Mouse (Mus musculus): ENCODE measurements around the gene Fam57a.

Gene Fam57a

GRCm38 (mm10) chr11:76179495-76180145, at the start of gene Fam57a, which contains the start of gene Vps53:
Gene Fam57a, plus strand, starts transcription at chr11:76179671.
Gene Vps53, minus strand, starts transcription at chr11:76179647.
- peak; percentile 91 for DNase-seq (ENCODE audit: low spot score)

DNA sequence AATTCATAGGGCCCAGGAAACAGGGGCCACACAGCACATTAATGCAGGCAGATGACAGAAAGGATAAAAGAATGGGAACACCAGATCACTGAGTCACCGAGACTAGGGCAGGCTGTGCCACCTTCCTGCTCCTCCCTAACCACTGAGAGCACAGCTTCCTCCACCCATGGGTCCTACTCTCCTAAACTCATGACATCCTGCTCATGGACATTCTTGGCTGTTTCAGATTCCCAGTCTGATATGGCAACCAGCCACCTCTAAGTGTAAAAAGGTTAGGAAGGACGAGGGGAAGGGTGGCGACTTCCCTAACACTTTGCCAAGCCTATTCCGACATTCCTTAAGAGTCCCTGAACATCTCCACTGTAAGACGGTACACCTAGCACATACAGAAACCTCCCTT, 48.6 kb upstream of the Fam57a start:
- DNase-seq (ENCODE audit: low spot score) = no peak

DNA sequence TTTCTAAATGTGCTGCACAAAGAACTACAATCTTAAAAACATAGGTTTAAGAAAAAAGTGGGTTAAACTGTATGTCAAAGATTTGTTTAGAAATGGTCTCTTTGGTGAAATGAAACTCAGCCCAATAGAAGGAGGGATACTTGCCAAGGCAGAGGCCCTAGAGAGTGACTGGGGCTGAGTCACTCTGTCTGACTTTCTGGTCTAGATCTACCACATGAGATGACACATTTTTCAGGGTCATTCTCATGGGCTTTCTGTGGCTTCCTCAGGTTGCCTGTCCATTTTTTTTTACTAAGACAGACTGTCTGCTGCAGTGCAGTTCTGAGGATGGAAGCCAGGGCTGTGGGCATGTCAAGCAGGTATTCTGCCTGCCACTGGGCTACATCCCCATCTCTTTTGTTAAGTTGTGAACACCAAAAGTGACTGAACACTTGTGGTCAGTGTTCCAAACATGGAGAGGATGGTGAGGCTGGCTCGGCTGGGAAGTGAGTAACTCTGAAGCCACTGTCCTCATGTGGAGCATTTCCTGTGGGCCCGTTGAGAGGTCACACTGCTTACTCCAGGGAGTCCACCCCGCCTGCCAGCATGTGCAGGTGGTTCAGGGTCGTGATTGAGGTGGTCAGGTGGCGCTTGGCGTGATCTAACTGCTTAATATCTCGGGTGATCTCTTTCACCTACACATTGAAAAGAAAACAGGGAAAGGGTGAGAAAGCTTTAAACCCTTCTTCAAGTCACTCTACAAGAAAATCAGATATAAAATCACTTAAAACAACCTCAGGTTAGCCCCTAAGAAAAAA, 43.6 kb upstream of the Fam57a start:
- no peak for DNase-seq (ENCODE audit: low spot score)

DNA sequence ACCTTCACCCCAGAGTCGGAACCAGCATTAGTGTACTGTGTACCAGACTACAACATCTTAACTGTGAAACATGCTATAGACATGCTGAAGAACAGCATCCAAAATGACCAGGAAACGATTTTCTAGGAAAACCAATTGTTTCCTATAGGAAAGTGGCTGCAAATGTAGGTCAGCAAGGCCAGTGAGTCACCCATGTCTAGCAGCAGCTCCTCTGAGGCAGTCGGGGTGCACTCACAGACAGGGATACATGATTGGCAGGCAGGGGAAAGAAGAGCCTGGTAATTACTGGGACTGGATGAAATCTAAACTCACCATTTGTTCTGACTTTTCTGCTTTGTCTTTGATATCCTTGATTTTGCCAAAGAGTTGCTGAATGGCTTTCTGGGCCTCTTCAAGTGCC, 41.5 kb upstream of the Fam57a start:
- no peak for DNase-seq (ENCODE audit: low spot score)

- no peak for DNase-seq (ENCODE audit: low spot score)
These were observed 35.1 kb upstream of the Fam57a start for GRCm38 (mm10) chr11:76144386-76144785.

DNA sequence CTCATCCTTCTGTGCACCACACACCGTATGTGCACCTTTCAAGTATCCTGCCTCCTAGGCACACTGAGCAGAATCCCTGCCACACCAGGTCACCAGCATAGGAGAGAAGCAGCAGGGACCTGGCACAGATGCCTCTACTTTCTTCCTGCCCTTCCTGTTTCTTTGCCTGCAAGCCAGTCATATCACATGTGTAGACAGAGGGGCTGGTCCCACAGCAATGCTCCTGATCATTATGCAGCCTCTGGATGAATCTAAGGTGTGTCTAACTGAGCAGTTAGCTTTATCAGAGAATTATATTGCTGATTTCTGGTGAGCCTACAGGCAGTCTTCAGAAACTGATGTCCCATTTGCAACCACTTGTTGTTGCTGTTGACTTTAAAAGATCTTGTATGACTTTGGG, 34.3 kb upstream of the Fam57a start:
- no peak for DNase-seq (ENCODE audit: low spot score)

DNA sequence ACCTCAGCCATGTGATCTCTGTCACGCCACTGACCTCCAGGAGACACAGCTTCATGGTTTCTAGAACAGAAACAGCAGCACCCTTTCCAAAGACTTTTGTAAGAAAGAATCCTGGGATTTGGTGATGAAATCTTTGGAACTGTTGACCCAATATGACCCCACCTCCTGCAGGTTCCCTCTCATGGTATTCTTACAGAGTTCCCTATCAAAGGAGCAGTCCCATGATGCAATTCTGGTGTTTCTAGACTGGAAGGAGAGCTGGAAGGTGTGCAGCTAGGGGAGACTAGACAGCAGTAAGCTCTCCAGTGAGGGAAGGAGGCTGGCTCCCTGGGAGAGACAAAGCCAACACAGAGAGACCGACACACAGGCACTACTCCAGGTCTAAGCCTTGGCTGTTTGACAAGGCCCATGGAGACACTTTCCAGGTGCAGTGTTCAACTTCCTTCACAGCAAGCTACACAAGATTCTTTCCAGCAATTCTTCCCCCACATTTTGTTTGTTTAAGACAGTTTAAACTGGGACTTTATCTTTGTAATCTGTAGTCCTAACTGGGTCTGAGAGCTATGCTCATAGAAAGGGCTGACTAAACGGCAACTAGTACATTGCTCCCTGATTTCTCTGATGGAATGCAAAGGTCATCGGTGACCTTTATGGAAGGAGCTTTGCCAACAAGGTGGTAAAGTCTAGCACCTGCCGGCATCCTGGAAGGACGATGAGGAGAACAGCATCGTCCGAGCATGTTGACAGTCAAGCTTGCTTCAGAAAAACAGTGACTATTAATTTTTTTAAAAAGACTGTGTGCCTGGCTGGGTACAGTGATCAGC, 33.1 kb upstream of the Fam57a start:
- no peak for DNase-seq (ENCODE audit: low spot score)

GRCm38 (mm10) chr11:76148055-76149008, 31.1 kb upstream of the Fam57a start:
- DNase-seq (ENCODE audit: low spot score) = no peak

GRCm38 (mm10) chr11:76150980-76151379, 28.5 kb upstream of the Fam57a start:
- DNase-seq (ENCODE audit: low spot score) = no peak

- DNase-seq (ENCODE audit: low spot score) = no peak
These were observed 26.1 kb upstream of the Fam57a start for GRCm38 (mm10) chr11:76153236-76153951.

DNA sequence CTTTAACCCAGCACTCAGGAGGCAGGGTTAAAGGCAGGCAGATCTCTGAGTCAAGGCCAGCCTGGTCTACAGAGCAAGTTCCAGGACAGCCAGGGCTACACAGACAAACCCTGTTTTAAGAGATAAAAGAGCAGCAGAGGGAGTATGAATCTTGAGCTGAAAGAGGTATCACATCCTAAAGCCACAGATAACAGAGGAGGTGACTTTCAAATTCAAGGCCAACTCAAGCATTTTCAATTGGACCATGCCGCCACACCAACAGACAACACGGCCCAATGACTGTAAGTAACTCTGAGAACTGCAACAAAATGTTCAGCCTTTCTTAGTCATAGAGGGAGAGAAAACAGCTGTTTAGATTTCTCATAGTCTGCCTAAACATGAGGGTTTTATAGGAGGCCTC, 25.3 kb upstream of the Fam57a start:
- DNase-seq (ENCODE audit: low spot score) = no peak

GRCm38 (mm10) chr11:76154861-76155260, 24.6 kb upstream of the Fam57a start:
- no peak for DNase-seq (ENCODE audit: low spot score)

- DNase-seq (ENCODE audit: low spot score) = no peak
These were observed 21.1 kb upstream of the Fam57a start for GRCm38 (mm10) chr11:76158375-76158774.

DNA sequence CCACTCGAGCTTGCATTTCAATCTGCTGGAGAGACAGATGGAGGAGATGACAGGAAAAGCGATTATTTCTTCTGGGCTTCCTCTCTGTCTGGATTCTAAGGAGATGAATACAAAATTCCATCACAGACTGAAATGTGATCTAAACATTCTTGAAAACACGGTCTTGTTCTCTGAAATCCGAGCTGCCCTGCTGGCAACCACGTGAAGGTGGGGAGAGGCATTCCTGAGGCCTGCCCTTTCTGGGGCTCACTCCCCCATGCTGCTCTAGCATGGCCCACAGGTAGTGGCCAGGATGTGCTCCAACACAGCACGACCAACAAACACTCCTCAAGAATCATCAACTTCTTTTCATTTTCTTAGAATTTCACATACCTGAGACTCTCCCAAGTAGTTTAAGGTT, 19.2 kb upstream of the Fam57a start:
- DNase-seq (ENCODE audit: low spot score) = no peak

DNA sequence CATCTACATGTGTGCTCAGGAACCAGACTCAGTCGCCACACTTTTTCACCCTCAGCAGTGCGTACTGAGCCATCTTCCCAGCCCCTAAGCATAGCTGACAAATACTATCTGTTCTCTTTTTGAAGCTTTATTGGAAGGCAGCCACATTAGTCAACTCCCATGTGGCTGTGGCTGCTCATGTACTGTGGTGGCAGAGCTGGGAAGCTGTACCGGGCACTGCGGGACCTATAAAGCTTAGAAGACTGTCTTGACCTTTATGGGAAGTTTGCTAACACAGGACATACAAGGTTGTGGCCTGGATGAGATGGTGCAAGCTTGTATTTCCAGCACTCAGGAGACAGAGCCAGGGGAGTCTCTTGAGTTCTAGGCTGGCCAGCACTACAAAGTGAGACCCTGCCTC, 12.8 kb upstream of the Fam57a start:
- peak; percentile 30 for DNase-seq (ENCODE audit: low spot score)

DNA sequence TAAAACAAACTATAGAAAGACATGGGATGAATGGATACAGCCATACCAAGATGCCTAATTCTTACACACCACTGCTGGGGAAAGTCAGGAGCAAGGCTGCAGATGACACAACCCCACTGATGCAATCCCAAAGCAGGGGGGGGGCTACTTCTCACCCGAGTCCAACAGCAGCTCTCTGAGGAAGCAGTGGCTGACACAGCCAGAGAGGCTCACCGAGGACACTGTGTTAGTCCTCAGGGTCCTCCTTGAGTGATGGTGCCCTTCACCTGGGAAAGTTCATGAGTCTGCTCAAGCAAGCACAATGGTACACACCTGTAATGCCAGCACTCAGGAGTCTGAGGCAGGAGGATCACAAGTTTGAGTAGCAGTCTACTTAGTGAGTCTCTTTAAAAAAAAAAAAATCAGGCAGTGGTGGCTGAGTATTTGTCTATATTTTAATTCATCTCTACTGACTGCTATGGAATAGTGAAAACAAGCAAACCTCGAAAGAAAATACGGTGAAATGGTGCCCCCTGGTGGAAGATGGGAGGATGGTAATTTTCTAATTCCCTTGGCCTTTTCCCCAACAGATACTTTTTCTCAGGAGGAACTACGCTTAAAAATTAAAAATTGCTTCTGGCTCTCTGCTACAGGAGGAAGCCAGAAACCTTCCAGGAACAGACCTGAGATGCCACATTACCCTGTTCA, 12.2 kb upstream of the Fam57a start:
- DNase-seq (ENCODE audit: low spot score) = peak; percentile 76

DNA sequence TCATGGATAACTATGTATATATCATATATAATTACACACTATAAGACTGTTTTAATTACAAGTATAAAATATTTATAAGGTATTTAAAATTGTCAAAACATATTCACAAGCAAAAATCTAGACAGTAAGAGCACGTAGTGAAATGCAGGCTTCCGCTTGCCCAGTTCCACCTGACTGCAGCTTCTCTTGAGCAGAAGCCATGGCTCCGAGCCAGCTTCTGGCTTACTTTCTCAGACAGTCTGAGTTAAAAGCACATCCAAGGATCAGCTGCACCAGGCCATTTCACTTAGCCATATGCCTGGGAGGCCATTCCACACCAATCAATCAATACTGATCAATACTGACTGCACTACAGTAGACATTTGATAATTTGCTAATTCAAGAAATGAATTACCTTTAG, 10.5 kb upstream of the Fam57a start:
- no peak for DNase-seq (ENCODE audit: low spot score)

DNA sequence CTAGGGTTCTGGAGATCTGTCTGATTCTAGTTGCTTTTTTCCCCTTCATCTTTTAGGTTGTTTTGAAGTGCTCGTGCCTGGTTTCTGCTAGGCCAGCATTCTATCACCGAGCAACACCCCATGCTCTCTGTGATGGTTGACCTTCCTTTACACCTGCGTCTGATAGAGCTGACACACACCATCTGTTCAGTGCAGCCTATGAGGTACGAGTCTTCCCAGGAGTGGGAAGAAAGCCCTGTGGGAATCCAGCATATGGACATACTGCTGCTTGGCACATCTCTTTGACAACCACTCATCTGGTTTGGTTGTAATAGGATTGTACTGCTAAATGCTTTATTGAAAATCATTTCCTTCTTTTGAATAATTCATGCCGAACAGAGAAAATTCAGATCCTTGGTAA, 9.3 kb upstream of the Fam57a start:
- no peak for DNase-seq (ENCODE audit: low spot score)

- peak; percentile 54 for DNase-seq (ENCODE audit: low spot score)
These were observed 561 bp upstream of the Fam57a start for GRCm38 (mm10) chr11:76178726-76179494.

- DNase-seq (ENCODE audit: low spot score) = no peak
These were observed 672 bp downstream of the Fam57a start for GRCm38 (mm10) chr11:76180146-76180540.
